8 mouse cellular contexts compared by ENCODE assay signal in the genomic region with DNA sequence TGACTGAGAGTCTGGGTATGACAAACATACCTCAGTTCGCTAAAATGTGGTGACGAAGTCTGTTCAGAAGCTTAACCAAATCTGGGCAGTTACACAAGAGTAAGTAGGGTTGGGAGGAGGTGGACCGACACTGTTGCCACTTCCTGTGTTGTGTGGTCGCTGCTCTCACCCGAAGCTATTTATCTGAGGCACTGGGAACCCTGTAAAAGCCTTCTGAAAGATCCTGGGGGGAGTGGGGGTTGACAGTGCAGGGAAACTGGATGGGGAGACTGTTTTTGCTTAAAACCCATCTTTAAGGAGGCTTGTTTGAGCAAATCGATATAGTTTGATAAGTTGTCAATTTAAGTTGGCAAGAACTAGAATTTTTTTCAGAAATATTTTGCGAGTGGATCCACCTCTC. TPM values are rescaled to one million over a fixed set of nuclear protein-coding genes. Genes with fewer than 3 reads are reported as not detected.
A peak's percentile ranks its signal among the peaks of the same experiment; 100 is the strongest.
DNase-seq lines count a peak whose midpoint lies in the region; ATAC-seq and TF ChIP-seq lines count a peak whose summit lies in the region.

No protein-coding gene starts in this region.

- no peak overlapping the region for H3K27ac ChIP-seq in forebrain, embryonic 16.5 days (ENCODE audit: low read length)
- 0 out of 2 replicates have a peak overlapping the region, but pooled peaks have one; percentile 100 for H3K27ac ChIP-seq in intestine, embryonic 15.5 days
- H3K27ac ChIP-seq in liver, embryonic 12.5 days, result peak overlapping the region; percentile 100

- TF ChIP-seq CTCF in brain, embryonic 14.5 days (IDR thresholded peaks at IDR 0.05; ENCODE audit: borderline replicate concordance, extremely low read depth, insufficient read depth, insufficient read length), result no peak

- H3K27me3 ChIP-seq in forebrain, embryonic 16.5 days (replicated peaks; ENCODE audit: control insufficient read depth, insufficient read depth, low read length), result no peaks in the 10 kb centered on the region
- no peaks in the 10 kb centered on the region for H3K27me3 ChIP-seq in intestine, embryonic 15.5 days (replicated peaks)
- no peaks in the 10 kb centered on the region for H3K27me3 ChIP-seq in liver, embryonic 12.5 days (replicated peaks)

- H3K9ac ChIP-seq in forebrain, embryonic 16.5 days (replicated peaks; ENCODE audit: low read depth, low read length), result peak overlapping the region; percentile 94
- peak overlapping the region; percentile 98 for H3K9ac ChIP-seq in intestine, embryonic 15.5 days
- peak overlapping the region; percentile 97 for H3K9ac ChIP-seq in liver, embryonic 12.5 days

- H3K9me3 ChIP-seq in forebrain, embryonic 16.5 days (ENCODE audit: control insufficient read depth, low read length), result no peaks in the 10 kb centered on the region
- H3K9me3 ChIP-seq in intestine, embryonic 15.5 days, result no peaks in the 10 kb centered on the region
- no peaks in the 10 kb centered on the region for H3K9me3 ChIP-seq in liver, embryonic 12.5 days (replicated peaks)

- 14% methylated on average over 7 of the region's 7 CpGs for WGBS in forebrain, embryonic 16.5 days
- WGBS in intestine, embryonic 15.5 days, result 11% methylated on average over 7 of the region's 7 CpGs
- 4% methylated on average over 7 of the region's 7 CpGs for WGBS in liver, embryonic 12.5 days (ENCODE audit: insufficient replicate concordance)

- H3K4me3 ChIP-seq in forebrain, embryonic 16.5 days (replicated peaks; ENCODE audit: low read length), result peak overlapping the region; percentile 71
- H3K4me3 ChIP-seq in intestine, embryonic 15.5 days (replicated peaks), result peak overlapping the region; percentile 77
- H3K4me3 ChIP-seq in liver, embryonic 12.5 days, result peak overlapping the region; percentile 78

- no peak for ATAC-seq in forebrain, embryonic 16.5 days
- ATAC-seq in intestine, embryonic 15.5 days, result no peak
- no peak for ATAC-seq in liver, embryonic 12.5 days

- DNase-seq in urinary bladder, postnatal 14 days (ENCODE audit: low spot score), result peak; percentile 39
- no peak for DNase-seq in urinary bladder, postnatal 4 days (ENCODE audit: low spot score in 2 of 2)
- peak; percentile 43 for DNase-seq in brain, embryonic 14.5 days (ENCODE audit: low read depth)
- DNase-seq in monocyte, adult 2 months (ENCODE audit: low read depth in 1 of 2, low spot score in 2 of 2), result peak; percentile 43 to 49
- peak; percentile 20 to 57 for DNase-seq in thymus, adult 18-20 months

- no peak for TF ChIP-seq POLR2A in brain, embryonic 14.5 days (IDR thresholded peaks at IDR 0.05; ENCODE audit: borderline replicate concordance, extremely low read depth, insufficient read depth, insufficient read length, poor library complexity, severe bottlenecking)

- peaks cover 2% of the 10 kb centered on the region; the same call in 1 of the 2 replicates for H3K36me3 ChIP-seq in forebrain, embryonic 16.5 days (ENCODE audit: control insufficient read depth, insufficient read depth)
- no peaks in the 10 kb centered on the region for H3K36me3 ChIP-seq in intestine, embryonic 15.5 days
- peaks cover 32% of the 10 kb centered on the region for H3K36me3 ChIP-seq in liver, embryonic 12.5 days

- H3K4me1 ChIP-seq in forebrain, embryonic 16.5 days (replicated peaks; ENCODE audit: control insufficient read depth, insufficient read depth, low read length), result peaks cover 21% of the 10 kb centered on the region
- peaks cover 4% of the 10 kb centered on the region; the same call in 1 of the 2 replicates for H3K4me1 ChIP-seq in intestine, embryonic 15.5 days (replicated peaks)
- peaks cover 38% of the 10 kb centered on the region for H3K4me1 ChIP-seq in liver, embryonic 12.5 days

- peak overlapping the region; percentile 92 for H3K4me2 ChIP-seq in forebrain, embryonic 16.5 days (ENCODE audit: low read length)
- peak overlapping the region; percentile 64 for H3K4me2 ChIP-seq in intestine, embryonic 15.5 days (replicated peaks)
- peak overlapping the region; percentile 81 for H3K4me2 ChIP-seq in liver, embryonic 12.5 days

RNA-seq across cellular contexts. Expression of gene Ube2d3, which starts 2.3 kb away (rescaled TPM):
- 299 and 350 TPM in 2 replicates for polyA plus RNA-seq in brain, embryonic 14.5 days (2012; rRNA removed)
- 383 and 423 TPM in 2 replicates for polyA plus RNA-seq in forebrain, embryonic 16.5 days (2015; fragmentation: Nextera tagmentation; extraction: Ambion mirVana)
- polyA plus RNA-seq in intestine, embryonic 15.5 days (2015; fragmentation: Nextera tagmentation; extraction: Ambion mirVana), result 483 and 535 TPM in 2 replicates
- 331 and 332 TPM in 2 replicates for polyA plus RNA-seq in liver, embryonic 12.5 days (2016; fragmentation: Nextera tagmentation; extraction: Ambion mirVana)

RNA-seq across cellular contexts. Expression of gene Cisd2, which starts 16.5 kb away (rescaled TPM):
- polyA plus RNA-seq in brain, embryonic 14.5 days (2012; rRNA removed), result 48.5 and 48.9 TPM in 2 replicates
- 63.7 and 72.5 TPM in 2 replicates for polyA plus RNA-seq in forebrain, embryonic 16.5 days (2015; fragmentation: Nextera tagmentation; extraction: Ambion mirVana)
- polyA plus RNA-seq in intestine, embryonic 15.5 days (2015; fragmentation: Nextera tagmentation; extraction: Ambion mirVana), result 61.9 and 62.9 TPM in 2 replicates
- 45.4 and 45.7 TPM in 2 replicates for polyA plus RNA-seq in liver, embryonic 12.5 days (2016; fragmentation: Nextera tagmentation; extraction: Ambion mirVana)

RNA-seq across cellular contexts. Expression of gene Manba, which starts 45.2 kb away (rescaled TPM):
- polyA plus RNA-seq in brain, embryonic 14.5 days (2012; rRNA removed), result 2.0 and 3.1 TPM in 2 replicates
- polyA plus RNA-seq in forebrain, embryonic 16.5 days (2015; fragmentation: Nextera tagmentation; extraction: Ambion mirVana), result 4.3 and 4.6 TPM in 2 replicates
- 17.2 and 18.0 TPM in 2 replicates for polyA plus RNA-seq in intestine, embryonic 15.5 days (2015; fragmentation: Nextera tagmentation; extraction: Ambion mirVana)
- 6.8 and 7.3 TPM in 2 replicates for polyA plus RNA-seq in liver, embryonic 12.5 days (2016; fragmentation: Nextera tagmentation; extraction: Ambion mirVana)

Comparison
In these comparisons a context has a peak if more than half of its experiments do, and no peak if none do; other contexts are left out.
1. DNase-seq: peak in urinary bladder, postnatal 14 days (single experiment), brain, embryonic 14.5 days (single experiment), monocyte, adult 2 months (2 of 2) and thymus, adult 18-20 months (2 of 2); none in urinary bladder, postnatal 4 days (0 of 2).
2. Peak in every context shown above with its lines, with median percentiles within 50 percentile points of each other: H3K4me2 ChIP-seq, H3K4me3 ChIP-seq and H3K9ac ChIP-seq.